Mouse (Mus musculus): Measurements from ENCODE around the gene Cdkn1c.

DNA sequence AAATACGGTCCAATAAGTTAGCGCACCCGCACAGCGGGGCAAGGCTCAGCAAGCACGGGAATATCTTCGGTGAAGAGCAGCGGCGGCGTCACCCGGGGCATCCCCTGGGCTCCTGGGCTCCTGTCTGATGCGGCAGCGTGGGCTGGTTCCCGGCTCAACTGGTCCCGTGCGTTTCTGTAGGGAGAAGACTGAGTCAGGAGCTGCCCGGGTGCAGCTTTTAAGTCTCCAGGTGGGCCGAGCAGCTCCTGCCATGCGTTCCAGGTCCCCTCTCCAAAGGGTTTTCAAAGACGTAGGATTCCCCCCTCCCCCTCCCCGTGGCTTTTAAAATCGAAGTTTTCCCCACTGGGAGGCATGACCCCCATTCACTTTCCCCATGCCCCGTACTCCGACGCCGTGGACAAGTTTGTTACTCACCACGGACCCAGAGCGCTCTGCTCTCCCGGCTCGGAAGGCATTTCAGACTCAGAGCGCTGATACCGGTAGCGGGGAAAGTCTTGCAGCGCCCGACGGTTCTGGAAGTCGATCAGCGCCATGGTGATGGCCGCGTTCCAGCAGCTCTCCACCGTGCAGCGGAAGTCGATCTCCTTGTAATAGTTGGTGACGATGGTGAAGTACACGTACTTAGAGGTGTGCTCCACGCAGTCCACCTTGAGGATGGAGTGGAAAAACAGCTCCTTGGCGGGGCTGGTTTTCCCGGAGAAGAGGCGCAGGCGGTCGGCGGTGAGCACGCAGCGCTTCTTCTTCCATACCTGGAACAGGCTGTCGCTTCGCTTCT, 41.0 kb upstream of the Cdkn1c start:
- no peak for TF ChIP-seq POLR2A (IDR thresholded peaks at IDR 0.05; ENCODE audit: extremely low read depth, insufficient read depth, low read length)
- TF ChIP-seq CTCF (IDR thresholded peaks at IDR 0.05; ENCODE audit: low read depth, low read length) = no peak
